Mouse (Mus musculus) kidney, embryonic 15.5 days (tissue): ENCODE measurements at regions not wholly inside any gene's neighbourhood (a gene's known extent, or its start where the extent isn't known, plus 50 kb on each side); places are given as distances from the start of the nearest gene placed in this dataset.
A peak's percentile ranks its signal among the peaks of the same experiment; 100 is the strongest.

Source experiments
- ATAC-seq: fragments of 200-750 bp; cut with Nextera tagmentation; replicated peaks from 2 replicates; pipeline ENCODE4 v1.8.0; 2017; ENCODE audit warnings: moderate TSS enrichment; ENCODE audit not compliant: low FRiP score
- H3K27ac ChIP-seq: fragments of 300-500 bp; sonication (generic); 2 replicates; pipeline ENCODE4 v1.5.1; 2015; ENCODE audit warnings: mild to moderate bottlenecking, inconsistent platforms
- H3K27me3 ChIP-seq: fragments of 300-500 bp; sonication (generic); 2 replicates; pipeline ENCODE4 v1.6.1; 2015; ENCODE audit warnings: inconsistent platforms
- H3K36me3 ChIP-seq: fragments of 300-500 bp; sonication (generic); 2 replicates; pipeline ENCODE4 v1.6.1; 2015; ENCODE audit warnings: inconsistent platforms
- H3K4me1 ChIP-seq: fragments of 300-500 bp; sonication (generic); 2 replicates; pipeline ENCODE4 v1.6.1; 2015; ENCODE audit warnings: inconsistent platforms
- H3K4me2 ChIP-seq: fragments of 300-500 bp; sonication (generic); 2 replicates; pipeline ENCODE4 v1.6.1; 2015; ENCODE audit warnings: moderate library complexity, mild to moderate bottlenecking, inconsistent platforms
- H3K4me3 ChIP-seq: fragments of 300-500 bp; sonication (generic); replicated peaks from 2 replicates; pipeline ENCODE4 v1.5.1; 2015; ENCODE audit warnings: mild to moderate bottlenecking, inconsistent platforms
- H3K9ac ChIP-seq: fragments of 300-500 bp; sonication (generic); 2 replicates; pipeline ENCODE4 v1.6.1; 2015; ENCODE audit warnings: mild to moderate bottlenecking, inconsistent platforms
- H3K9me3 ChIP-seq: fragments of 300-500 bp; sonication (generic); replicated peaks from 2 replicates; pipeline ENCODE4 v1.6.1; 2016; ENCODE audit warnings: inconsistent platforms
- WGBS: fragments of 180-500 bp; shearing (Covaris S2); methylation state at CpG from one replicate; pipeline ENCODE4 v1.1.7; 2015; ENCODE audit warnings: mixed read lengths; 5-methylcytosine and 5-hydroxymethylcytosine counted together

DNA sequence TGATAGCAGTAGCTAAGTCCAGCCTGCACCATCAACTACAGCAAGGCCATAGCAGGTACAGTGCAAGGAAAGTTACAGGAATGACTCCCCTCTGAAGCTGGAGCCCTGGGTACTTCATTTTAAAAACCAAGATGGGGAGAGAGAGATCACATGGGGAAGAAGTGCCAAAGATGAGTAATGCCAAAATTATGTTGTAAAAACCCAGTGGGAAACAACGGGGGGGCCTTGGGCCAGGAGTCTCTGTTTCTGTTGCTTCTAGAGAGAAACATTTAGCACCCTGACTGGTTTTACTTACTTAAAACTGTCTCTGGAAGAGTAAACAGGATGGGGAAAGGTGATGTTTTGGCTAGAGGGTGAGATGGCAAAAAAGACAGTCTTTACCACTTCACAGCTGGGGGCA, 392.6 kb downstream of the Nedd1 start:
- H3K27me3 ChIP-seq, result no peaks in the 10 kb centered on the region
- no peak overlapping the region for H3K4me3 ChIP-seq
- ATAC-seq, result no peak
- 61% methylated on average over 1 of the region's 1 CpGs for WGBS
- no peaks in the 10 kb centered on the region for H3K9me3 ChIP-seq
- H3K4me2 ChIP-seq, result no peak overlapping the region
- H3K27ac ChIP-seq, result no peak overlapping the region
- H3K4me1 ChIP-seq, result peaks cover 12% of the 10 kb centered on the region
- no peaks in the 10 kb centered on the region for H3K36me3 ChIP-seq
- H3K9ac ChIP-seq, result no peak overlapping the region

DNA sequence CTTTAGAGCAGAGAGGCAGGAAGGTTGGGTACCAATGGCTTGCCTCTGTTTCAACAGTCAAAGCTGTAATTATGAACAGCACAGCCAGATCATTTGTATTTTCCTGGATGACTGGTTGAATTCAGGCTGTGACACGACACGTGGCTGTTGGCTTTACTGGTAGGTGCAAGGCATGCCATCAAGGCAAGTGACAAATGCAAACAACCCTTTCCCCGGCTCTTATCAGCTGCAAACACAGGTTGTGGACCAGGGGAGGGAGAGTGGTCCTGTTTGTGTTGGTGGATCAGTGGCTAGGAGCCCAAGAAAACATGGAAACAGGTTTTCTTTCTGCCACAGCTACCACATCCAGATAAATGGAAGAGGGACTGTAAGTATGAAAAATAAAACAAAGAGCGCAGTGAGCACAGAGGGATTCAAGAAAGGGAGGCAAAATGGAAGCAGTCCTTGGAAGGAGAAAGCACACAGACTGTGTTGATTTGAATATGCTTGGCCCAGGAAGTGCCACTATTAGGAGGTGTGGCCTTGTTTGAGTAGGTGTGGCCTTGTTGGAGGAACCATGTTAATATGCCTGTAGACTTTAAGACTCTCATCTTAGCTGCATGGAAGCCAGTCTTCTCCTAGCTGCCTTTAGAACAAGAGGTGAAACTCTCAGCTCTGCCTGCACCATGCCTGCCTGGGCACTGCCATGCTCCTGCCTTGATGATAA, 396.8 kb downstream of the Nedd1 start:
- H3K4me2 ChIP-seq, result no peak overlapping the region
- H3K36me3 ChIP-seq, result no peaks in the 10 kb centered on the region
- no peak overlapping the region for H3K4me3 ChIP-seq
- WGBS, result 66% methylated on average over 4 of the region's 4 CpGs
- H3K27me3 ChIP-seq, result no peaks in the 10 kb centered on the region
- no peaks in the 10 kb centered on the region for H3K4me1 ChIP-seq
- no peak overlapping the region for H3K27ac ChIP-seq
- no peak overlapping the region for H3K9ac ChIP-seq
- no peak for ATAC-seq
- H3K9me3 ChIP-seq, result no peaks in the 10 kb centered on the region

DNA sequence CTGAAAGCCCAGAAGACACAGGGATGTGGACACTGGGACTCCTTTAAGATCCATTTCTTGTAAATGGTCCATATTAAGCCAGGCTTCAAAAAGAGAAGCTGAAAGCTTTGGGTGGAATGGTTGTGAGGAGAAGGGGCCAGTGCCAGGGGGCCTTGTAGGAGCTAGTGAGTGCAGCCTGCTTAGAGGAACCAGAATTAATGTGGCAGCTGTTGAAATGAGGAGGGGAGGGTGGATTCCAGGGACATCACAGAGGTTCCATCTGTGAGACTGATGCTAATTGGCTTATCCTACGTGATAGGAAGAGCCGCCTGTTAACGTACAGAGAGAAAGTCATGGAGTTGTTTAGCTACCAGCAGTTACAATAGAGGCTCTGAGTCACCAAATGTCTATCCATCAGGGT, 407.6 kb downstream of the Nedd1 start:
- Histone ChIP-seq H3K9ac (no peak overlapping the region), H3K4me2 (no peak overlapping the region), H3K4me3 (no peak overlapping the region), H3K27me3 (no peaks in the 10 kb centered on the region), H3K27ac (no peak overlapping the region), H3K4me1 (no peaks in the 10 kb centered on the region), H3K36me3 (no peaks in the 10 kb centered on the region), H3K9me3 (no peaks in the 10 kb centered on the region)
- ATAC-seq, result no peak
- WGBS, result 82% methylated on average over 3 of the region's 3 CpGs

DNA sequence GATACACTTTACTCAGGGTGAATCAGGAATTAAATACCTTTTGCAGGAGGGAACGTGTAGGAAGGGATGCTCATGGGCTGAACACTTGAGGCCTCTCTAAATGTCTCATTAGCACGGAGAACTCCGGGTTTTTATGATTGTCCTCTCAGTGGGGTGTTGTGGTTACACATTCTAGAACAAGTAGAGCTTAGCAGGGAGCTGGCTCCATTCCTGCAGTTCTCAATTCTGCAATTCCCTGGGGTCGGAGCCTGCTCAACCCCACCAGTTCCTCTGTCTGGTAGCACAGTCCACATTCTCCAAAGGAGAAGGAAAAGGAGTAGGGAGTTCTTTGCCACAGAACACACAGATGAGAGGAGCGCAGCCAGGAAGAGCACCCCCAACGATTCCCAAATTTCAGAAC, 409.9 kb downstream of the Nedd1 start:
- Histone ChIP-seq H3K27me3 (no peaks in the 10 kb centered on the region), H3K4me1 (no peaks in the 10 kb centered on the region), H3K36me3 (no peaks in the 10 kb centered on the region), H3K27ac (no peak overlapping the region), H3K4me3 (no peak overlapping the region), H3K9me3 (no peaks in the 10 kb centered on the region), H3K4me2 (no peak overlapping the region), H3K9ac (no peak overlapping the region)
- WGBS, result 81% methylated on average over 6 of the region's 6 CpGs
- no peak for ATAC-seq

DNA sequence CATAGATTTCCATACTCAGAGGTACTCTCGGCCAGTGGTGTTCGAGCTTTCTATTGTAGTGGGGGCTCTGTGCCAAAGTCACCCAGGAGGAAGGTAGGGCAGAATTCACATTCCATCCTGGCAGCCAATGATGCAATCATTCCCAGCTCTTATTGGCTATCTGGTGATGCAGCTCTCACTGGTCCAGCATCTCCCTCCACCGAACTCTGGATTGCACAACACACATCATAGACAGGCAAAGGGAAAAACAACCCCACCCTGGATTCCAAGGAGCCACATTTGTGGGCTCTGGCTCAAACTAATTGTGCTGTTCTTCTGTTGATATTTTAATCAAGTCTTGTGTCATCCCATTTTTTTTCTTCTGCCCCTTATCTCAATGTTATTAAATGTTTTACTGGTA, 413.6 kb downstream of the Nedd1 start:
- Histone ChIP-seq H3K4me2 (no peak overlapping the region), H3K4me1 (no peaks in the 10 kb centered on the region), H3K27me3 (no peaks in the 10 kb centered on the region), H3K9ac (no peak overlapping the region), H3K27ac (no peak overlapping the region), H3K9me3 (no peaks in the 10 kb centered on the region), H3K36me3 (no peaks in the 10 kb centered on the region), H3K4me3 (no peak overlapping the region)
- no peak for ATAC-seq
- 93% methylated on average over 3 of the region's 3 CpGs for WGBS

DNA sequence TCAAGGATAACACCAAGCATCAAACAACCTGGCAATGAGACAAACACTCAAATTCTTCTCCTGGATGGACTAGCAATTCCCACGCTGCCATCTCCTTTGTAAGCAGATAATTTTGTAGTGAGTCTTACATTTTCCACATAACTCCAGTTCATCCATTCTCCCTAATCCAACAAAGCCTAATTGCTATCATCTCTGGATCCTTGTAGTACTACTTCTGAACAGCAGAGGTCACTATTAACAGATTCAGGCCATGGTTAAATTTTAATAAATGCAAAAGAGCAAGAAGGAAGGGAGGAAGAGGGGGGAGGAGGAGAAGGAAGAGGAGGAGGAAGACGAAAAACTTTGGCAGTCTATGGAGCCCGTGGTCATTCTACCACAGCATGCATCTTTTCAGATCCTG, 414.4 kb downstream of the Nedd1 start:
- WGBS, result 34% methylated on average over 3 of the region's 3 CpGs
- H3K36me3 ChIP-seq, result no peaks in the 10 kb centered on the region
- H3K9ac ChIP-seq, result no peak overlapping the region
- no peak overlapping the region for H3K4me3 ChIP-seq
- no peaks in the 10 kb centered on the region for H3K4me1 ChIP-seq
- no peak overlapping the region for H3K4me2 ChIP-seq
- H3K27ac ChIP-seq, result no peak overlapping the region
- ATAC-seq, result no peak
- no peaks in the 10 kb centered on the region for H3K9me3 ChIP-seq
- no peaks in the 10 kb centered on the region for H3K27me3 ChIP-seq

DNA sequence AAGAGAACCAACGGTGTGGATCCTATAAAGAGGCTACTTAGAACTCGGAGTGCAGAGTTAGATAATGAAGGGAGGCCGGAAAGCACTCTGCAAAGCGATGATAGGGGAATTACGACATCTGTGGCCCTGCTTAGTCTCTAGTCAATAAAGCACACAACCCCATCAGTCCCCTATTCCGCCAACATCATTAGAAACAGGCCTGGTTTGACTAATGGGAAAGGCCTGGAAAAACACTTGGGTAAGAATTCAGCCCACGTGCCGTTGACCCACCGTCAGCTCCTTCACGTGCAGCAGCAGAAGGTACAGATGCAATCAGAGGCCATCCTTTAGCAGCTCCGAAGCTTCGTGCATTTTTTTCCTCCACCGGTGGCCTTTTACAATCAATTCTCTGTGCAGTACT, 423.5 kb downstream of the Nedd1 start:
- ATAC-seq, result no peak
- 62% methylated on average over 13 of the region's 13 CpGs for WGBS
- Histone ChIP-seq H3K27ac (no peak overlapping the region), H3K4me3 (no peak overlapping the region), H3K27me3 (no peaks in the 10 kb centered on the region), H3K36me3 (no peaks in the 10 kb centered on the region), H3K9ac (no peak overlapping the region), H3K4me1 (peaks cover 7% of the 10 kb centered on the region; the same call in 1 of the 2 replicates), H3K4me2 (no peak overlapping the region), H3K9me3 (no peaks in the 10 kb centered on the region)

DNA sequence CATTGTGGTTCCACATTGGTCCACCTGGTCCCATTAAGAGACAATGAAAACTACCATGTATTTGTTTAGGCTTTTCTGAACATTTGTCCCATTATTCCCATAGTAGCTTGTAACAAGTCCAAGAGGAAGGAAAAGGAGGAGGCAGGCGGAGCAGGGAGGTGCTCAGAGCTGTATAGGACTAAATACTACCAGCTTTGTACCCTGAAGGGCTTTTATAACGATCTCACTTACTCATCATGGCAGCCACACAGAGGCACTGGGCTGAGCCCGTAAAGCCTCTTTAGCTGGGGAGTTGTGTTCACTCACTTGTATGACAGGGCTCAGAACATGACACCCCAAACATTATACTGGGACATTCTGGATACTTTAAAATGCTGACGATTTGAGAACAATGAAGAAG, 425.4 kb downstream of the Nedd1 start:
- Histone ChIP-seq H3K9ac (no peak overlapping the region), H3K27me3 (no peaks in the 10 kb centered on the region), H3K4me3 (no peak overlapping the region), H3K27ac (no peak overlapping the region), H3K4me1 (peaks cover 7% of the 10 kb centered on the region; the same call in 1 of the 2 replicates), H3K4me2 (no peak overlapping the region), H3K36me3 (no peaks in the 10 kb centered on the region), H3K9me3 (no peaks in the 10 kb centered on the region)
- ATAC-seq, result no peak
- 82% methylated on average over 4 of the region's 4 CpGs for WGBS

DNA sequence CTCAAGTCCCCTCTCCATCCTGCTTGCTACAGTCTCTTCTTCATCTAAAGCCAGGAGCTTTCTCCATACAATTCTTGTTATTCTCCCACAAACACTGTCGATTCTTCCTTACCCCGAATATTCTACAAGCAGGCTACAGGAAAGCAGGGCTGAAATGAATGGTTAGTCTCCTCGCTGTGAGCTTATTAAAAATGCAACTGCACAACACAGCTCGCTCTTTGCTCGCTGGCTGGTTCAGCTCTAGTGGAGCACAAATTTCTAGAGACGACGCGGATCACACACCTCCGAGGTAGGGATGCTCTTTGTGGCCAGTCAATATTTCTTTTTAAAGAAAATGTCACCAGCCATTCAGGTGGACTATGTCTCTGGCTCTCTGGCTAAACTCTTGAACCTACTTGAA, 425.9 kb downstream of the Nedd1 start:
- Histone ChIP-seq H3K27me3 (no peaks in the 10 kb centered on the region), H3K4me1 (peaks cover 7% of the 10 kb centered on the region; the same call in 1 of the 2 replicates), H3K9me3 (no peaks in the 10 kb centered on the region), H3K36me3 (no peaks in the 10 kb centered on the region), H3K4me3 (no peak overlapping the region), H3K4me2 (no peak overlapping the region), H3K9ac (no peak overlapping the region), H3K27ac (0 out of 2 replicates have a peak overlapping the region, but pooled peaks have one; percentile 9)
- WGBS, result 56% methylated on average over 9 of the region's 9 CpGs
- 0 out of 2 replicates have a peak, but pooled peaks have one; percentile 49 for ATAC-seq

DNA sequence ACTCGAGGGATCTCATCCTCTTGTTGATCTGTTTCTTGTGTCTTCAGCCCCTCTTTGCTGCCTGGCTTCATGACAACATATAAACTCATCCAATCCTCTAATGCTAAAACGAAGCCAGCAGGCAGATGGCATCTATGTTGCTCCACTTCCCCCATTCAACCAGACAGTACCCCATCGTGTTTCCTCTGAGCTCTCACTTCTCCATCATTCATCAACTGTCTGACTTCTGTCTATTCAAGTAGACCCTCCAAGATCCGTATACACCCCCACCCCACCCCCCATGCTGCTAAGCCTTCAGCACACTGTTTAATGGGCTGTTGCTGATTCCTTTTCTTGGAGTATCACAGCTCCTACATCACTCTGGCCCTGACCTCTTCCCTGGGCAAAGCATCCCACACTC, 429.0 kb downstream of the Nedd1 start:
- Histone ChIP-seq H3K4me2 (no peak overlapping the region), H3K4me3 (no peak overlapping the region), H3K27me3 (no peaks in the 10 kb centered on the region), H3K4me1 (peaks cover 7% of the 10 kb centered on the region; the same call in 1 of the 2 replicates), H3K9ac (no peak overlapping the region), H3K36me3 (no peaks in the 10 kb centered on the region), H3K9me3 (no peaks in the 10 kb centered on the region), H3K27ac (no peak overlapping the region)
- ATAC-seq, result no peak
- WGBS, result 45% methylated on average over 4 of the region's 4 CpGs

DNA sequence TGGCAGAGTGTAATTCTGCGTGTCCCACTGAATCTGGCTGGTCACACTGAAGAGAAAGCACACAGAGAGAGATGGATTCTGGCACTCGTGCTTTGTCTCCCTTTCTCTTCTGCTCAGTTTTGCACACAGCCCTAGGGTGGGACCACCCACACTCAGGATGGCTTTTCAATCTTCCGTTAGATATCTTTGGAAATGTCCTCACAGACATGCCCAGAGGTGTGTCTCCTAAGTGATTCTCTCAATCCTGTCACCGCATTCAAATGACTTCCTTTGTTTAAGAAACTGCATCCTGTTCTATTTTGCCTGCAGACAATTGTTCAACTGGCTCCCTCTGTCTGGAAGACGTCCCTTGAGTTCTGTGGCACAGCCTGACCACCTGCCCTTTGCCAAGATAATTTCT, 433.0 kb downstream of the Nedd1 start:
- Histone ChIP-seq H3K27me3 (no peaks in the 10 kb centered on the region), H3K4me3 (no peak overlapping the region), H3K4me2 (no peak overlapping the region), H3K27ac (no peak overlapping the region), H3K9ac (no peak overlapping the region), H3K9me3 (no peaks in the 10 kb centered on the region), H3K36me3 (no peaks in the 10 kb centered on the region), H3K4me1 (peaks cover 9% of the 10 kb centered on the region; the same call in 1 of the 2 replicates)
- ATAC-seq, result no peak
- 70% methylated on average over 5 of the region's 5 CpGs for WGBS

DNA sequence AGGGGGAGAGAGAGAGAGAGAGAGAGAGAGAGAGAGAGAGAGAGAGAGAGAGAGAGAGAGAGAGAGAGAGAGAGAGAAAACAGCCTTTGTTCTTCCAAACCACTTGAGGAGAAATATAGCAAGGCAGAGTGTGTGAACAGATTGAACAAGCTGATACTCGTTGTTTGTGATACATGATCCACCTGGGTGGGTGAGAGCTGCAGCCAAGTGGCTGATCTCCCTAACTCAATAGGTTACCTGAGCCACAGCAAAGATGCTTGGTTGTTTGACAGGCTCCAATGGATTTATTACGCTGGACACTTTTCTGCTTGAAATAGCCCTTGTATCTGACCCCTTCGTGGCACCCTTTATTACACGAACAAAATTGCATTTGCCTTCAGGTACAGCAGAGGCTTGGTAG, 438.0 kb downstream of the Nedd1 start:
- no peak overlapping the region for H3K9ac ChIP-seq
- no peaks in the 10 kb centered on the region for H3K36me3 ChIP-seq
- no peaks in the 10 kb centered on the region for H3K27me3 ChIP-seq
- H3K4me3 ChIP-seq, result no peak overlapping the region
- 20% methylated on average over 4 of the region's 4 CpGs for WGBS
- 0 out of 2 replicates have a peak overlapping the region, but pooled peaks have one; percentile 6 for H3K4me2 ChIP-seq
- no peaks in the 10 kb centered on the region for H3K9me3 ChIP-seq
- peak; percentile 66; the same call in 1 of the 2 replicates for ATAC-seq
- no peak overlapping the region for H3K27ac ChIP-seq
- peaks cover 10% of the 10 kb centered on the region; the same call in 1 of the 2 replicates for H3K4me1 ChIP-seq

DNA sequence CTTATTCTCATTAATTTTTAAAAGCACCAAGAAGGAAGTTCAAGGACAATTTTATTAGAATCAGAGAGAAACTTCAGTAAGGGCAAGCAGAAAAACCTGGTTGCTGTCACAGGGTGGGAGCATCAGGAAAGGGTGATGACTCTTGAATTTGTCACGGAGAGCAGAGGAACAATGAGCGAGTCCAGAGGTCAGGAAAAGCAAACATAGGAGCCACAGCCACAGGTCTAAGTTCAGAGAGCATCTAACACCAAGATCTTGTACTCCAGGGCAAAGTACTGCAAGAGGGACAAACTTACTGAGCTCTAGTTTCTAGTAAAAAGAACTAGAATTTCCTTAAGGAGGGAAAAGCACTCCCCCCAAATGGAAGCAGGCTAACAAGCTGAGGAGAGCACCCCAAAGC, 444.2 kb downstream of the Nedd1 start:
- Histone ChIP-seq H3K4me1 (no peaks in the 10 kb centered on the region), H3K9me3 (no peaks in the 10 kb centered on the region), H3K36me3 (no peaks in the 10 kb centered on the region), H3K27ac (no peak overlapping the region), H3K27me3 (no peaks in the 10 kb centered on the region), H3K9ac (no peak overlapping the region), H3K4me2 (no peak overlapping the region), H3K4me3 (no peak overlapping the region)
- no peak for ATAC-seq
- 22% methylated on average over 2 of the region's 2 CpGs for WGBS
